Mouse (Mus musculus) limb, embryonic 12.5 days (tissue): ENCODE measurements around the gene Dao. TPM values are rescaled to one million over a fixed set of nuclear protein-coding genes. Genes with fewer than 3 reads are reported as not detected.

Experiments
- ATAC-seq: fragments of 200-750 bp; cut with Nextera tagmentation; 2 replicates; pipeline ENCODE4 v1.8.0; 2017; ENCODE audit warnings: low read depth, moderate TSS enrichment; ENCODE audit not compliant: insufficient number of reproducible peaks, insufficient read depth, low FRiP score, low TSS enrichment
- H3K27ac ChIP-seq: fragments of 300-500 bp; sonication (generic); 2 replicates; pipeline ENCODE4 v1.5.1; 2016; ENCODE audit warnings: mild to moderate bottlenecking, moderate library complexity
- H3K27me3 ChIP-seq: fragments of 300-500 bp; sonication (generic); 2 replicates; pipeline ENCODE4 v1.6.1; 2016; ENCODE audit warnings: mild to moderate bottlenecking, moderate library complexity
- H3K36me3 ChIP-seq: fragments of 300-500 bp; sonication (generic); 2 replicates; pipeline ENCODE4 v1.6.1; 2016; ENCODE audit warnings: mild to moderate bottlenecking, moderate library complexity
- H3K4me1 ChIP-seq: fragments of 300-500 bp; sonication (generic); replicated peaks from 2 replicates; pipeline ENCODE4 v1.6.1; 2016
- H3K4me2 ChIP-seq: fragments of 300-500 bp; sonication (generic); 2 replicates; pipeline ENCODE4 v1.6.1; 2016; ENCODE audit warnings: mild to moderate bottlenecking, moderate library complexity
- H3K4me3 ChIP-seq: fragments of 300-500 bp; sonication (generic); replicated peaks from 2 replicates; pipeline ENCODE4 v1.5.1; 2016; ENCODE audit warnings: mild to moderate bottlenecking
- H3K9ac ChIP-seq: fragments of 300-500 bp; sonication (generic); replicated peaks from 2 replicates; pipeline ENCODE4 v1.6.1; 2016; ENCODE audit warnings: mild to moderate bottlenecking, moderate library complexity
- H3K9me3 ChIP-seq: fragments of 300-500 bp; sonication (generic); 2 replicates; pipeline ENCODE4 v1.6.1; 2016; ENCODE audit warnings: mild to moderate bottlenecking, moderate library complexity
- WGBS: fragments of 180-500 bp; shearing (Covaris S2); methylation state at CpG from one replicate; pipeline ENCODE4 v1.1.7; 2016; 5-methylcytosine and 5-hydroxymethylcytosine counted together
- polyA plus RNA-seq: library from polyadenylated mRNA; unstranded; fragments of >200 nt; fragmentation: Nextera tagmentation; extraction: Ambion mirVana; gene quantifications from 2 replicates; pipeline ENCODE4 v1.2.1, GENCODE M21; 2016

Dao gene
- polyA plus RNA-seq, 1 experiment from 2014 or later = not detected

DNA sequence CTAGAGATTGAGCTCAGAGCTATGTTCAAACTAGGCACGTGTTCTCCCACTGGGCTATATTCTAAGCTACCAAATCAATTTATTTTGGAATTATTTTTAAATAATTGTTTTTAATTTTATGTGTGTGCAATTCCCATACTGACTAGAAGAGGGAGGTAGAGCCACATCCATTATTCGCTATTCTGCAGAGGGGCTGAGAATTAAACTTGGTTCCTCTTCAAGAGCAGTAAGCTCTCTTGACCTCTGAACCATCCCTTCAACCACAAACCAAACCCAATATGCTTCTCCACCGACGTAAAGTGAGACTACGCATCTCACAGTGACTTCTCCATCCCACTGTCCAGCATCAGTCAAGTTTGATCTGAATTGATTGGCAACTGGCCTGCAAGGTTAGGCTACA lies 43.7 kb downstream of the Dao start:
- Histone ChIP-seq H3K4me3 (no peak overlapping the region), H3K36me3 (no peaks in the 10 kb centered on the region), H3K4me2 (no peak overlapping the region), H3K27me3 (peaks cover 6% of the 10 kb centered on the region; the same call in 1 of the 2 replicates), H3K27ac (no peak overlapping the region), H3K9ac (no peak overlapping the region), H3K4me1 (no peaks in the 10 kb centered on the region; the same call in 1 of the 2 replicates), H3K9me3 (no peaks in the 10 kb centered on the region)
- 81% methylated on average over 5 of the region's 5 CpGs for WGBS
- ATAC-seq = no peak

DNA sequence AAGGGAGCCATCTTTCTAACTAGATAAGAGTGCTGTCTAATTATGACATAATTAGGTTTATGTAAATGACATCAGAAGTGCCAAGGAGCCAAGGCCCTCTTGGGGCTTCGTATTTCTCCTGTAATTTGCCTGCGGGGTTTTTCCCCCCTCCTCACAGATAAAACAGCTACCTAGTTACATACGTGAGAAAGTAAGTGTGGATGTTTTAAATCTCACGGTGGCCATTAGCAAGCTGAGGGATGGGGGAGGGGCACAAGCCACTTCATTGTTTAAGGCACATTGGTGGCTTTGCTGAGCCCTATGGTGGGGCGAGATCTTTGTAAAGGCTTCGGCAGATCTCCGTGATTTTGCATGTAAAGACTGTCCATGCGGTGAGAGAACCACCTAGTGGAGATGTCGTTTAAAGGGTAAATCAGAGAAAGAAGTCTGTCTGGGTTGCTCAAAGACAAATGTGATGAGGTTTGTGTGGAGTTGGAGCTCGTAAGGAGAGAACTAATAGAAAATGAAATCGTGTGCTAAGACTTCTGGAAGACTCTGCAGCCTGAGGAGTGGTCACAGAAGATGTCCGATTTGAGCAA lies 45.3 kb downstream of the Dao start:
- H3K4me2 ChIP-seq = no peak overlapping the region
- no peak for ATAC-seq
- H3K4me3 ChIP-seq = no peak overlapping the region
- H3K36me3 ChIP-seq = no peaks in the 10 kb centered on the region
- WGBS = 54% methylated on average over 12 of the region's 12 CpGs
- no peak overlapping the region for H3K9ac ChIP-seq
- H3K27ac ChIP-seq = no peak overlapping the region
- H3K4me1 ChIP-seq = no peaks in the 10 kb centered on the region; the same call in 1 of the 2 replicates
- no peaks in the 10 kb centered on the region for H3K9me3 ChIP-seq
- 0 out of 2 replicates have a peak, but pooled peaks cover 2% of the 10 kb centered on the region for H3K27me3 ChIP-seq

DNA sequence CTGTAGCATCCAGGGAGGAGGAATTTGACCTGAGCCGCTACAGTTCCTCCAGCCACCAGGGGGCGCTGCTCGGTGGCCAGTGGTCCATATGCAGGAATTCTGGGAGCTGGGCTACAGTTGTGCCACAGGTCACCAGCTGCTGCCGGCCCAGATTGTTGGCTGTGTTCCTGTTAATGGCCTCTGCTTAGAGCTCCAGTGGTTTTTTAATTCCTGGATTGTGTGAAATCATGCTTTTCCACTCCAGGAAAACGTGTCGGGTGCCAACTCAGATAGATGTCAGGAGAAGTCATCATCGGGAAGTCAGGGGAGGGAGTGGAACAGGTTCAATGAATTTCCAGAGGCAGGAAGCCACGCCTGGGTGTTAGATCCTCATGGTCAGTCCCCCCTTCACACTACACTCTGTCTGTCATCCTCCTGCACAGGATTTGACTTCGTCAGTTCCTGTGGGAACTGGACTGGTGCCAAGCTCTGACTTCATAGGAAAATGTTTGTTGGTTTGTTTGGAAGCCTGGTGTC lies 48.8 kb downstream of the Dao start:
- Histone ChIP-seq H3K4me2 (peak overlapping the region; percentile 36), H3K27me3 (0 out of 2 replicates have a peak, but pooled peaks cover 2% of the 10 kb centered on the region), H3K9me3 (no peaks in the 10 kb centered on the region), H3K4me3 (peak overlapping the region; percentile 10; the same call in 1 of the 2 replicates), H3K4me1 (no peaks in the 10 kb centered on the region; the same call in 1 of the 2 replicates), H3K9ac (no peak overlapping the region), H3K27ac (peak overlapping the region; percentile 18; the same call in 1 of the 2 replicates), H3K36me3 (no peaks in the 10 kb centered on the region)
- ATAC-seq = no peak
- 28% methylated on average over 9 of the region's 9 CpGs for WGBS

DNA sequence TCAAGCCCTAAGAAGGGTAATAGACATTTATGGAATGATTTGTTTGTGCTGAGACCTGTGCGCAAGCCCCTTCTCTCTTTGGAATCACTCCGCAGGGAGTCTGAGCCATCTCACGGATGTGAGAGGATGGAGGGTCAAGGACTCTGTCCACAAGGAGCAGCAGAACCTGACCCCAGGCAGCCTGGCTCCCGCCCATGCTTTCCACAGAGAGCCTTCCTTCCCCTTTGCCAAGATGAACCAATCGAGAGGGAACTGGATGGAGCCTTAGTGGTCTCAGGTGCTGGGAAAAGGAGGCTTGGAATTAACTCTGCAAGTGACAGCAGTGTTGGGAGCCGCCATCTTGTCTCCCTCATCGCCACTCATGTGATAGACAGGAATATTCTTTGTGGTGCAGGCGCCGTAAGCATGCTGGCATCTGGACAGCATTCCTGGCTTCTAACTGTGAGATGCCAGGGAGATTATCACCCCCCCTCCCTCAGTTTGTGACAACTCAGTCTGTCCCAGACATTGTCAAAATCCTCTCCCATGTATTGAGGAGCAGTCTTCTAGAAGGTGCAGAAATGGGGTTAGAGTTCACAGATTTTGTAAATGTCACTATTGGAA lies 53.7 kb downstream of the Dao start:
- no peaks in the 10 kb centered on the region for H3K36me3 ChIP-seq
- ATAC-seq = no peak
- no peaks in the 10 kb centered on the region for H3K9me3 ChIP-seq

DNA sequence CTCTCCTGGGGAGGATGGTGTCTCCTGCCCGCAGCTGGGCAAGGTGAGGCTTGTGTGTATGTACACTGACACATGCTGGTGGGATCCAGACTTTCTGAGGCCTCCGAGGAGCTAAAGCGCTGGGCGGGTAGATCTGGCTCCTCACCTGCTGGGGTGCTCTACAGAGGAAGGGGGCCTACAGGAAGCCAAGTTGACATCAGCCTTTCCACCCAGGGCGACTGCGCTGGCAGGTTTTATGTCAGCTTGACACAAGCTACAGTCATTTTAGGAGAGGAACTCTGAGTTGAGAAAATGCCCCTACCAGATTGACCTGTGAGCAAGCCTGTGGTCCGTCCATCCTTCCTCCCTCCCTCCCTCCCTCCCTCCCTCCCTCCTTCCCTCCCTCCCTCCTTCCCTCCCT lies 58.2 kb downstream of the Dao start:
- Histone ChIP-seq H3K9ac (no peak overlapping the region), H3K27me3 (0 out of 2 replicates have a peak, but pooled peaks cover 5% of the 10 kb centered on the region), H3K4me3 (no peak overlapping the region), H3K9me3 (no peaks in the 10 kb centered on the region), H3K4me2 (no peak overlapping the region), H3K36me3 (no peaks in the 10 kb centered on the region), H3K27ac (no peak overlapping the region), H3K4me1 (no peaks in the 10 kb centered on the region)
- no peak for ATAC-seq
- WGBS = 50% methylated on average over 7 of the region's 7 CpGs

More for the DNA sequence above, 53.7 kb downstream of the Dao start:
- Histone ChIP-seq H3K4me3 (no peak overlapping the region), H3K27me3 (0 out of 2 replicates have a peak, but pooled peaks cover 5% of the 10 kb centered on the region), H3K27ac (no peak overlapping the region), H3K9ac (no peak overlapping the region), H3K4me1 (no peaks in the 10 kb centered on the region), H3K4me2 (no peak overlapping the region)
- 79% methylated on average over 9 of the region's 9 CpGs for WGBS

DNA sequence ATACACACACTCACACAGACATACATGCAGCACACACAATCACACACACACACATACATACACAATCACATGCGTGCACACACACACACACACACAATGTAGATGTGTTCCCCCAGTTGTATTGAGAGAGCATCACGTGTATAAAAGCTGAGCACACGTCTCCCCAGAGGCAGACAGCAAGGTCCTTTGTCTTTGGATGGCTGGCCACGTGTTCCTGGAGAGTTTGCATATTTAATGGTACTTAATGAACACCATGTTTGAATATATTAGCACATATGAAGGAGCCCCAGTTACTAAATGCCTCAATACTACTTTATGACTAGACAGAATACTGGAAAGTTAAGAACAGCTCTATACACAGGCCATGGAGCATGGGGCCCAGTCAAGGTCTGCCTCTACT lies 60.5 kb downstream of the Dao start:
- WGBS = 78% methylated on average over 4 of the region's 4 CpGs
- no peak overlapping the region for H3K4me2 ChIP-seq
- no peak overlapping the region for H3K27ac ChIP-seq
- H3K4me3 ChIP-seq = no peak overlapping the region
- 0 out of 2 replicates have a peak, but pooled peaks cover 5% of the 10 kb centered on the region for H3K27me3 ChIP-seq
- no peaks in the 10 kb centered on the region for H3K36me3 ChIP-seq
- H3K9ac ChIP-seq = no peak overlapping the region
- no peaks in the 10 kb centered on the region for H3K4me1 ChIP-seq
- ATAC-seq = no peak
- no peaks in the 10 kb centered on the region for H3K9me3 ChIP-seq

DNA sequence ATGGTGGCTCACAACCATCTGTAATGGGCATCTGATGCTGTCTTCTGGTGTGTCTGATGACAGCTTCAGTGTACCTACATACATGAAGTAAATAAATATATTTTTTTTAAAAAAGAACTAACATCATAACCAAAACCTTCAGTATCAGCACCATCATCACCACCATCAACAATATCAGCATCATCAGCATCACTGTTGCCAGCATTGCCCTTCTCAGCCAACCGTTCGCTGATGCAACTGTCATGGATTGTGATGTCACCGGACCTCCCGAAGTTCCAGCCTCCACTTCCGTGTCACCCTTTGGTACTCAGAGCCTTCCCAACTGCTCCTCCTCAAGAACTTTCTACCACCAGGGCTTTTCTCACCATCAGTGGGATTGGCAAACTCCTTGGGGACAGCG lies 61.7 kb downstream of the Dao start, which contains the start of gene Usp30:
Usp30 (plus strand) TSS at position 301 of the 400 bp plus-strand sequence.
- no peaks in the 10 kb centered on the region for H3K4me1 ChIP-seq
- ATAC-seq = no peak
- no peak within 1 kb of the TSS for H3K4me3 ChIP-seq
- H3K36me3 ChIP-seq = no peaks in the 10 kb centered on the region
- H3K27me3 ChIP-seq = no peaks in the 10 kb centered on the region
- no peak within 1 kb of the TSS for H3K27ac ChIP-seq
- no peak within 1 kb of the TSS for H3K9ac ChIP-seq
- no peak within 1 kb of the TSS for H3K4me2 ChIP-seq
- 87% methylated on average over 6 of the region's 6 CpGs for WGBS
- no peaks in the 10 kb centered on the region for H3K9me3 ChIP-seq

DNA sequence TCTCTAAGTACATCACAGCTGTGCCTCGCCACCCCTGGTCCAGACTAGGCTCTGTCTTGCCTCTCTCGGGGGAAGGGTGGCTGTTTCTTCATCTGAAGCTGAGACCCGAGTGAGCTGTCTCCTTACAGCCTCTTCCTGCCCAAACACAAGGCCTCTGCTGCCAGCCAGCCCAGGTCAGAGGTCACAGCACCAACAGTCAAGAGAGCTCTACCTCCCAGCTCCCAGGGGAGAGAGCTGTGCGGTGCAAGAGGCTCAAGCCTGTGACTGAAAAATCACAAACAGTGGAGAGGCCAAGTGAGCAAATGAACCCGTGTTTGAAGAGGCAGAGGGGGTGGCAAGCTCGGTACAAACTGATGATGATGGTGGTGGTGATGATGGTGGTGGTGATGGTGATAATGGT lies 63.1 kb downstream of the Dao start:
- H3K36me3 ChIP-seq = no peaks in the 10 kb centered on the region
- no peak overlapping the region for H3K9ac ChIP-seq
- H3K4me2 ChIP-seq = no peak overlapping the region
- no peaks in the 10 kb centered on the region for H3K27me3 ChIP-seq
- H3K9me3 ChIP-seq = no peaks in the 10 kb centered on the region
- no peak overlapping the region for H3K4me3 ChIP-seq
- no peaks in the 10 kb centered on the region for H3K4me1 ChIP-seq
- no peak overlapping the region for H3K27ac ChIP-seq
- 39% methylated on average over 6 of the region's 6 CpGs for WGBS
- no peak for ATAC-seq

DNA sequence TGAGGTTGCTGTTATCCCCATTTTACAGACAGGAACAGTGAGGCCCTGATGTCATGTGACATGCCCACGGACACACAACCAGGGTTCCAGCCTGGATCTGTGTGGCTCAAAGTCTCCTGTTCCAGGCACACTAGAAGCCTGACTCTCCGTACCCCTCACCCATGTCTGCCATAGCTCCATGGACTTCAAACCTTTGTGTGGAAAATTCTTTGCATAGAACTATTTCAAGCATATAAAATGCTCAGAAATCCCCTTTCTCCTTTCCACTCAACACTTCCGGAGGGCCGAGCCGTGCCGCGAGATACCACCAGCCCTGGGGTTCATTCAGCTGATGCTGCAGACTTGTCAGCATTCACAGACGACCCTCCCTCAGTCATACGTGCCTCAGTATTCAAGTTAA lies 64.0 kb downstream of the Dao start:
- no peaks in the 10 kb centered on the region for H3K36me3 ChIP-seq
- no peak for ATAC-seq
- WGBS = 88% methylated on average over 9 of the region's 9 CpGs

DNA sequence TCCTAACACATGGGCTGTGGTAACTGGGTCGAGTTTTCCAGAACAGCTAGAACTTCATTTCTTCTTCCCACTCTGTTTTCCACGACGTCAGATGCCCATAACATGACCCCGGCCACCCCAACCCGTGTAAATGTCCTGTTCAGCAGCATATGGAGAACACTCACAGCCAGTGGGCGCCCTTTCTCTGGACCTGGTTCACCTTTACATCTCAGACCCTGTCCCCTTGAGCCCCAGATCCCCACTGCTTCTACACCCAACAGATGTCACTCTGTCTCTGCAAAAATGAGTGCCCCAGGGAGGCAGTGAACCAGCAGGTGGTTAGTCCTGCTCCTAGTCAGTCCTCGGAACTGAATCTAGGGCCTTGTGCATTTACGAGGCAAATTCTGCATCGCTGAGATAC lies 64.5 kb downstream of the Dao start:
- H3K4me3 ChIP-seq = no peak overlapping the region
- H3K27me3 ChIP-seq = no peaks in the 10 kb centered on the region
- no peak overlapping the region for H3K27ac ChIP-seq
- ATAC-seq = no peak
- no peaks in the 10 kb centered on the region for H3K36me3 ChIP-seq
- WGBS = 63% methylated on average over 9 of the region's 9 CpGs
- H3K9ac ChIP-seq = no peak overlapping the region
- H3K4me1 ChIP-seq = no peaks in the 10 kb centered on the region
- no peaks in the 10 kb centered on the region for H3K9me3 ChIP-seq
- no peak overlapping the region for H3K4me2 ChIP-seq

More for the DNA sequence above, 64.0 kb downstream of the Dao start:
- H3K27me3 ChIP-seq = no peaks in the 10 kb centered on the region
- no peak overlapping the region for H3K4me3 ChIP-seq
- no peak overlapping the region for H3K4me2 ChIP-seq
- no peak overlapping the region for H3K27ac ChIP-seq
- H3K4me1 ChIP-seq = no peaks in the 10 kb centered on the region
- H3K9me3 ChIP-seq = no peaks in the 10 kb centered on the region
- no peak overlapping the region for H3K9ac ChIP-seq

DNA sequence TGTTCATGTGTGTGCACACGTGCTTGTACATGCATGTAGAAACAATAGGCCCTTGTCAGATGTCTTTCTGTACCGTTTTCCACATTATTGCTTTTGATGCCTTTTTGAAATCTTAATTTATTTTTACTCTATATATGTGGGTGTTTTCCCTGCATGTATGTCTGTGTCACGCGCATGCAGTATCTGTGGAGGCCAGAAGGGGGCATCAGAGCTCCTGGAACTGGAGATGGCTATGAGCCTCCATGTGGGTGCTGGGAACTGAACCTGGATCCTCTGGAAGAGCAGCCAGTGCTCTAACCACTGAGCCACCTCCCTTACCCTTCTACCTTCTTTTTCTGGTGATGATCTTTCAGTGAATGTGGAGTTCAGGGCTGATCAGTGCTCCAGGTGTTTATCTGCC lies 67.4 kb downstream of the Dao start:
- no peak overlapping the region for H3K9ac ChIP-seq
- no peak overlapping the region for H3K27ac ChIP-seq
- H3K36me3 ChIP-seq = no peaks in the 10 kb centered on the region
- no peaks in the 10 kb centered on the region for H3K27me3 ChIP-seq
- H3K4me2 ChIP-seq = no peak overlapping the region
- 96% methylated on average over 4 of the region's 4 CpGs for WGBS
- H3K4me1 ChIP-seq = no peaks in the 10 kb centered on the region
- H3K9me3 ChIP-seq = no peaks in the 10 kb centered on the region
- H3K4me3 ChIP-seq = no peak overlapping the region
- no peak for ATAC-seq
